Mouse (Mus musculus) right cerebral cortex, adult 2 months (tissue): ENCODE measurements around the gene Sema3d.
A peak's percentile ranks its signal among the peaks of the same experiment; 100 is the strongest.

ENCODE experiments used
- DNase-seq, 2 experiments: peaks; one replicate each; pipeline ENCODE4 v3.0.0; 2021 to 2022; ENCODE audit warnings: low spot score in 2 of 2

The Sema3d gene

DNA sequence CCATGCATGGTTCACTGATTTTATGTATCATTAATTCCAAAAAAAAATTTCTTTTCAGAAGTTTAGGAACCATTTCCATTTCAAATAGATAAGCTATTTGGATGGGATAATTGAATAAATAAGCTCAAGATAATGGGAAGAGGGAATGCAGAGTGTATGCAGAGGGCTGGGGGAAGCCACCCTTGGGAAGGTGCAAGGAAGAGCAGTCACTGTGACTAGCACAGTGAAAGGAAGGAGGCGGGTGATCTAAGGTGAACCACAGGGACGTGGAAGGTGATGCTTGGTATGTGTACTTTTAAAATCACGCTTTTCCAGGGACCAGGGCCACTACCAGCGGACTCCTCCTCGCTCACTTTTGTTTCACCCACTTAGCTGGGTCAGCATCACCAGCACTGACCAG is 115.9 kb downstream of the Sema3d start:
- no peak for DNase-seq

DNA sequence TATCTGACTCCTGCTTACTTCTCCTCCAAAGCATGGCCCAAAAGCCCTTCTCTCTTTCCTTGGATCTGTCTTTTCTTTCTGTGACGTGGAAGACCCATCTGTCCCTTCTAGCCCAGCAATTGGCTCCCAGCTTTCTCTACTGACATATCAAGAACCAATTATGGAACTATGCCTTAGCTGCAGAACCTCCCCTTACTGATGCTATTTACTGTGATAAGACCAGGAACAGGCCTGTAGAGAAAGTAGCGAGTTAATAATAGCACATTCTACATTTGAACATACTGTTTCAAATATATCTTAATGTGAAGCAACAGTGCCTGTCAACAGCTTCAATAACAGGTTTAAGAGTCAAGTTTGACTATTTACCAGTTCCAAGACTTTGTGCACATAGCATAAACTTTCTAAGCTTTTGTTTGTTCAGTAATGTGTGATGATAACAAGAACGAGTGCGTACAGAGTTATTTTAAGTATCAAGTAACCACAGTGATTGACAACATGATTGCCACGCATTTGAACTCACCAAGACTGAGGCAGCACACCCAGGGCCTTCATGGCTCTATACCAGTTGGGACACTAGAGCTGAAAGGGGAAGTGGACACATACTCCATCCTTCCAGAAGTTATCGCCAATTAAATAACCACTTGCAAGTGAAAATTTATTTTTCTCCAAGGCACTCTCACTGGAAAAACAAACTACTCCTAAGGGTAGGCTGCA is 116.8 kb downstream of the Sema3d start:
- DNase-seq: no peak

DNA sequence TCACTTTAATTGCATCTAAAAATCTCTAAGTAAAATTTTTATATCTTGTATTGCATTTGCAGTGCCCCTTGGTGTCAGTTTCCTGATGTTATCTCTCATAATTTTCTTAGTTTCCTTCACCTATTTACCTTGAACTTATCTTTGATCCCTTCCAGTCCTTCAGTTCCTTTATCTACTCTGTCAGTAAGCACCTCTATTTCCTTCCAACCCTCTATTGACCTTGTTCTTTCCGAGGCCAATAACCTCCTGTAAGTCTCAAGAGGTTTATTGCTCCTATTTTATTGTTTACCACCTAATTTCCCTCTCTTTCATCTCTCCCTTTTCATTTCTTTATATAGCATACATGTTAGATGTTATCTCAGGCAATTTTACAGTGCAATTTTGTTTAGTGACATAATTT is 129.3 kb downstream of the Sema3d start:
- no peak for DNase-seq

- DNase-seq: no peak
These were observed 132.1 kb downstream of the Sema3d start for GRCm38 (mm10) chr5:12515283-12515682.

DNA sequence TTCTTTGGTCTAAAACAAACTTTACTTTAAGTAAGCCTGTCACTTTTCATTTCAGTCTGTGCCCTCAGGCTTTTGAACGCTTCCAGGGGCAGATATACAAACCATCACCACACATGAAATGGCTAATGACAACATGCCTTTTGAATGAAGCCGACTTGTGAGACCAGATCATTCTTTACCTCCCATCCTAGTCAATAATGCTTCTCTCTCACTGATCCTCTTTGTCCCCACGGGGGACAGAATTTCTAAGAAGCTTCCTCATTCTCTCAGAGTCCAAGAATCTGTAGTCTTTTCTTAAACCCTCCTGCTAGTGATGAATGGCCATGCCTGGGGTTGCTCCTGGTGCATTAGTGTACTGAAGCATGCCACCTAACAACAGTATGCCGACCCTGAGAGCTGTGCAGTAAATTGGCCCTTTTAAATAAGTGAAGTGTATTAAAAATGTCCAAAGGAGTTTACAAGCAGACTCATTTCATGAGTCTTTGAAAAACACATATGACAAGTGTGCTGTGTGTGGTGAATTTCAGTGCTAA is 142.1 kb downstream of the Sema3d start:
- DNase-seq: no peak

DNA sequence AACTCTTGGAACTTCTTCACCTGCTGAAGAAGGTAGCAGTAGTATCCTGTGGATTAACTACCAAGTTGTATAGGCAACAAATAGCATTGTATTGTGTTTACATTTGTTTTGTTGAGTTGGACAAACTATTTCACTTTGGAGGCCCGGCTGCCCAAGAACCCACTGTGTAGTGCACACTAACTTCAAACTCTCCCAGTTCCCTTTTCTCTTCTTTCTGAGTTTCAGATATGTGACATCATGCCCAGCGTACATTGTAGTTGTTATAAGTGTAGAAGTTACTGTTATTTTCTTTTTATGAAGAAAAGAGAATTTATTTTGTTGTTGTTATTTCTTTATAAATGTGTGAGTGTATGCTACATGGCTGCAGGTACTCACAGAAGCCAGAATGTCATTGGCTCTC is 145.4 kb downstream of the Sema3d start:
- DNase-seq: no peak

DNA sequence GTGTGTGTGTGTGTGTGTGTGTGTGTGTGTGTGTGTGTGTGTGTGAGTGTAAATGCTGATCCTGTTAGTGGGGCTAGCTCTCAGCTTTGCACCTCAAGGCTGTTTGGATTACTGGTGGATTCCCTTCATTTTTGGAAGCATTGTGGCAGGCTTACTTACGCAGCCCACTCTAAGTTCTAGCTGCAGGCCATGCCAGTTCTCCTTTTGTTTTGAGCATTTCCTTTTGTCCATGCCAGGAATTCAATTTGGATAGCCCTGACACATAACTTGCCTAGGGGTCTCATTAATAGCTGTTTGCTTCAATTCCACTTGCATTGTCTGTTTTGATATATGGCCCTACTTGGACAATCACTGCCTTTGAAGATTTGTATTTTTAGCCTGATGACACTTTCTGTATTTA is 146.6 kb downstream of the Sema3d start:
- no peak for DNase-seq

- DNase-seq: peak in 1 of 2 experiments; percentile 31
These were observed 158.1 kb downstream of the Sema3d start for GRCm38 (mm10) chr5:12541268-12541667.

DNA sequence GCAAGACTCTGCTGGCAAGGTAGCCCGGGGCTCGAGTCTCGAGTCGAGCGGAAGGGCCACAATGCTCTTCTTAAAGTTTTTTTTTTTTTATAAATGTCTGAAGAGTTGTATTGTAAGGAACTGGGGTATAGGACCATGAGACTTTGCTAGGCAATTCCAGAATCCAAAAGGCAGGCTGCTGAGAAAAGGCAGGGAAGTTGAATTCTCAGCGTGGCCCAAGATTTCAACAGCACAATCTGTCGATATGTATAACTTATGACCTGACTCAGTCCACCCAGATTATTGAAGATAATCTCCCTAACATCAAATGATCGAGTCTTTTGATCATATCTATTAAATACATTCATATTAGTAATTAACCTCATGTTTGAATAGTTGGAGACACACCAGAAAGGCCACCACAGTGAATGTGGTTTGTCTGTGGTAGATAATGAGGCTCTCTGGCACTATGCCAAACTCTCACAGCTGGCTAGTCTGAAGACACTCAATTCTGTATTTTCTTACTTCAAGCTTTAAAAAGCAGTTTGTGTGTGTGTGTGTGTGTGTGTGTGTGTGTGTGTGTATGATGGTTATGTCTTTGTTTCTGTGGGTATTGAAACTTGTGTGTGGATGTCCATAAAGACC is 166.0 kb downstream of the Sema3d start:
- DNase-seq: no peak

GRCm38 (mm10) chr5:12555401-12555800 is 172.2 kb downstream of the Sema3d start:
- DNase-seq: no peak

DNA sequence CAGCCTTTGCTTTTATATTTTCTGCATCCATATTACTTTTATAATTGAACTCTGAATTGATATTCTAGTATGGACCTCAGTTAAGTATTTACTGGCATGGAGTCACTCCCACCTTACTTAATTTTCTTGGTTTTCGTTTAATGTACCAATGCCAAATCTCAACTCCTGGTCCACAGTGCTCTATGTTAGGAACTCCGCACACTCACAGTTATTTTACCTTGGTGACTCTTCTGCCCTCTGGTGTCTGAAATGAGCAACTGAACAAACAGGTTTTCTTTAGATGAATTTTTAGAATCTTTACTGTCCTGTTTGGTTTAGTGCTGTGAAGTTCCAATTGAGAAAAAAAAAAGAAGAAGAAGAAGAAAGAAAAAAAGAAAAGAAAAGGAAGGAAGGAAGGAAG is 174.7 kb downstream of the Sema3d start:
- DNase-seq: no peak

DNA sequence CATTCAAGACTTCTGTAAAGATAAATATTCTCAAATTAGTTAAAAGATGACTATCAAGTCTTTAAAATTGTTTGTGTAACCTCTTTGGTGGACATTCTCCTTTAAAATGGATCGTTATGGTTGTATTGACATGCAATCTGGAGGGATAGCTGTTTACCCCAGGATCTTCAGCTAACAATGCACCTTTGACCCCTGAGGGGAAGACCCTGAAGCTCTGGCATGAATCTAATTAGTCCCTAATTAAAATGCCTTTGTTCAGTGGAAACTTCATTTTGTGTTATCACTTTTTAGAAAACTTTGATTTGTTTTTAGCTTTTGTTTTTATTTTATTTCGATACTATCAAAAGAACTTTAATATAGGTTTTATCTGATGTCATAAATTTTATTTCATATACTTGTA is 178.6 kb downstream of the Sema3d start:
- DNase-seq: no peak

- DNase-seq: peak; percentile 71 to 73
These were observed 179.0 kb downstream of the Sema3d start for GRCm38 (mm10) chr5:12562204-12562603.

DNA sequence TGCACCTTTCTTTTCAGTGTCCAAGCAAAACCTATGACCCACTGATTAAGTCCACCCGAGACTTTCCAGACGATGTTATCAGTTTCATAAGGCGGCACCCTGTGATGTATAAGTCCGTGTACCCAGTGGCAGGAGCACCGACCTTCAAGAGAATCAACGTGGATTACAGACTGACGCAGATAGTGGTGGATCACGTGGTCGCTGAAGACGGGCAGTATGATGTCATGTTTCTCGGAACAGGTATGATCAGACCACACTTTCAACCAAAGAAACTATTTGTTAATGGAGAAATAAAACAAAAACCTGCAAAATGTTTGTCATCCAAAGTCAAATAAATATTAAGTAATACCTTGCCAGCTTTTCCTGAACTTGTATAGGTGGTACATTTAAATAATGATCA is 179.9 kb downstream of the Sema3d start:
- no peak for DNase-seq

- peak; percentile 24 to 27 for DNase-seq
These were observed 181.5 kb downstream of the Sema3d start for GRCm38 (mm10) chr5:12564602-12565220.

GRCm38 (mm10) chr5:12566568-12566967 is 183.4 kb downstream of the Sema3d start:
- no peak for DNase-seq

GRCm38 (mm10) chr5:12574551-12574950 is 191.4 kb downstream of the Sema3d start:
- DNase-seq: no peak

DNA sequence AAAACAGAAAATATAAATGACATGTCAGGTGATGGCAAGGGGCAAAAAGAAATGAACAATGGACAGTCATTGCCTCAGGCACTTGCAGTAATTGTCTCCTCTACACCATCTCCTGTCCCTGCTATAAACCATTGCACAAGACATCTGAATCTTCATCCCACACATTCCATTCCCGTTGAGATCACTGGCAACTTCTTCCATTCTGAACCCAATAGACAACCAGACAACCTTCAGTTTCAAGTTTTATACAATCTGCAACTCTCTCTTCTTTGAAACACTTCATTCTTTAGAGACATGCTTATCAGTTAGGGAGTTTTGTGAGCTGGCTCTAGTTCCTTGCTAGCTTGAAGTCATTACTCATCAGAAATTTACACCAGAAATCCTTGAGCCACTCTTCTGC is 192.1 kb downstream of the Sema3d start:
- no peak for DNase-seq

- DNase-seq: no peak
These were observed 196.6 kb downstream of the Sema3d start for GRCm38 (mm10) chr5:12579752-12580151.

- DNase-seq: no peak
These were observed 199.4 kb downstream of the Sema3d start for GRCm38 (mm10) chr5:12582540-12582939.

DNA sequence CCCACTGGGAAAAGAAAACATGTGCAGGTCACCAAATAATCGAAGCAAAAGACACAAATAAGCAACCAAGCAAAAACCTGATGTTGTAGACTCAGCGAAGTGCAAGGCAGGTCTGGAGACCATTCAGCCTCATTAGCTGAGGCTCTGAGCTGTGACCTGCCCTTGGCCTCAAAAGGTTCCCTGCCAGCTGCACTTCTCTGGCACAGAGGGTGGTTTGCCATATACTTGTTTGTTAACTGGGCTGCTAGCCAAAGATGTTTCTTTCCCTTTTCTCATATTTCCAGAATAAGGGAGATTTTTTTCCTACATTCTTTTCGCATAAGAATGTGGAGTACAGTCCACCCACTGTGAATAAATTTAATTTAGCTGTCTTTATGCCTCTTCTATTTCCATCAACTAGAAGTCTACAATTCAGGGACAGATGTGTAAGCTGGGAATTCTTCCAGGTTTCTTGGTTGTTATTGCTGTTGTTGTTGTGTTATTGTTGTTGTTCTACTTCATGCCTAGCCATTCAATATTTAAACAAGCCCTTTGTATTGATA is 200.2 kb downstream of the Sema3d start:
- no peak for DNase-seq

DNA sequence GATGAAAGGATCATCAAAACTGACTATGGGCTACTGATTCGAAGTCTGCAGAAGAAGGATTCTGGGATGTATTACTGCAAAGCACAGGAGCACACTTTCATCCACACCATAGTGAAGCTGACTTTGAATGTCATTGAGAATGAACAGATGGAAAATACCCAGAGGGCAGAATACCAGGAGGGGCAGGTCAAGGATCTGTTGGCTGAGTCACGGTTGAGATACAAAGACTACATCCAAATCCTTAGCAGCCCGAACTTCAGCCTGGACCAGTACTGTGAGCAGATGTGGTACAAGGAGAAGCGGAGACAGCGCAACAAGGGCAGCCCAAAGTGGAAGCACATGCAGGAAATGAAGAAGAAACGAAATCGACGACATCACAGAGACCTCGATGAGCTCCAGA is 201.7 kb downstream of the Sema3d start:
- DNase-seq: no peak
